Mouse (Mus musculus): Measurements from ENCODE around the gene Rbms3. TPM values are rescaled to one million over a fixed set of nuclear protein-coding genes. Genes with fewer than 3 reads are reported as not detected.
A peak's percentile ranks its signal among the peaks of the same experiment; 100 is the strongest.

Rbms3 gene
- polyA plus RNA-seq, 1 experiment from 2014 or later, result 86.1 TPM

DNA sequence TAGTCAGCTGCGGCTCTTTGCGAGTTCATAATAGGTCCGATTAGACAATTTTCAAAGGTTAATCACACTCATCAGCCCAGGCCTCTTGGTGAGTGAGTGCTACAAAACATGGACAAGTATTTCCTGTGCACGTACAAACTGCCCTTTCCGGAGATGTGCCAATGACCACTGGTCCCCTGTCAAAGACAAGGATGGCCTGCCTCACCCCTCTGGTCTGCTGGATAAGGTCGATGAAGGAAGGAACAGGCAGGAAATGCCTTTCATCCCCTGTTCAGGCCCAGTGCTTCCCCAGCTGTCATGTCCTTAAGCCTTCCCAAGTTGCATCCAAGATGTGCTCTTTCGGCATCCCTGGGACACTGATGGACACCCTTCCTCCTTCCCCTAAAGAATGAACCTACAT, 1016.4 kb downstream of the Rbms3 start:
- no peak for DNase-seq (ENCODE audit: low spot score)
- Histone ChIP-seq H3K4me1 (ENCODE audit: control insufficient read depth, insufficient read depth, low read length) (peaks cover 5% of the 10 kb centered on the region; the same call in 1 of the 2 replicates), H3K27me3 (replicated peaks; ENCODE audit: control insufficient read depth, insufficient read depth, low read length) (no peaks in the 10 kb centered on the region), H3K4me2 (ENCODE audit: low read depth, low read length) (no peak overlapping the region), H3K36me3 (ENCODE audit: control insufficient read depth, insufficient read depth, low read length) (no peaks in the 10 kb centered on the region), H3K27ac (replicated peaks; ENCODE audit: low read depth, low read length) (no peak overlapping the region), H3K9ac (ENCODE audit: low read depth, low read length) (no peak overlapping the region), H3K9me3 (ENCODE audit: control insufficient read depth, low read length) (no peaks in the 10 kb centered on the region), H3K4me3 (ENCODE audit: low read depth, low read length) (no peak overlapping the region)
- 65% methylated on average over 7 of the region's 7 CpGs for WGBS
- ATAC-seq (ENCODE audit: low read depth), result no peak

DNA sequence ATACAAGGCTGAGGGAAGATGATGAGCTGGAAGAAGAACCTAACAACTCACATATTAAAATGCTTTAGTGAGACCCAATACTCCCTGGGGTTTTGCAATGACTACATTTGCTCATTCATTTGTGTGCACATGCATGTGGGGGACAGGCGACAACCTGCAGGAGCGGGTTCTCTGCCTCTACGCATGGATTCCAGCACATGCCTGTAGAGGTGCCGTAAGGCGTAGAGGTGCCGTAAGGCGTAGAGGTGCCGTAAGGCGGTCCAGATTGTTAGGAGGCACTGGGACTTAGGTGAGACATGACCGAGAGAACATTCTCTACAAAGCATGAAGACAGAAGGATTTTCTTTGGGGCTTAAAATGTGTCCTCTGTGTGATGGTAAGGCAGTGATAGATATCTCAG, 1033.7 kb downstream of the Rbms3 start:
- WGBS, result 98% methylated on average over 10 of the region's 10 CpGs
- H3K9ac ChIP-seq (ENCODE audit: low read depth, low read length), result no peak overlapping the region
- peaks cover 8% of the 10 kb centered on the region; the same call in 1 of the 2 replicates for H3K4me1 ChIP-seq (ENCODE audit: control insufficient read depth, insufficient read depth, low read length)
- H3K36me3 ChIP-seq (ENCODE audit: control insufficient read depth, insufficient read depth, low read length), result 0 out of 2 replicates have a peak, but pooled peaks cover 7% of the 10 kb centered on the region
- H3K4me2 ChIP-seq (ENCODE audit: low read depth, low read length), result no peak overlapping the region
- H3K27ac ChIP-seq (replicated peaks; ENCODE audit: low read depth, low read length), result no peak overlapping the region
- no peak overlapping the region for H3K4me3 ChIP-seq (ENCODE audit: low read depth, low read length)
- no peak for DNase-seq (ENCODE audit: low spot score)
- H3K27me3 ChIP-seq (replicated peaks; ENCODE audit: control insufficient read depth, insufficient read depth, low read length), result no peaks in the 10 kb centered on the region
- no peak for ATAC-seq (ENCODE audit: low read depth)
- H3K9me3 ChIP-seq (ENCODE audit: control insufficient read depth, low read length), result 0 out of 2 replicates have a peak, but pooled peaks cover 4% of the 10 kb centered on the region

DNA sequence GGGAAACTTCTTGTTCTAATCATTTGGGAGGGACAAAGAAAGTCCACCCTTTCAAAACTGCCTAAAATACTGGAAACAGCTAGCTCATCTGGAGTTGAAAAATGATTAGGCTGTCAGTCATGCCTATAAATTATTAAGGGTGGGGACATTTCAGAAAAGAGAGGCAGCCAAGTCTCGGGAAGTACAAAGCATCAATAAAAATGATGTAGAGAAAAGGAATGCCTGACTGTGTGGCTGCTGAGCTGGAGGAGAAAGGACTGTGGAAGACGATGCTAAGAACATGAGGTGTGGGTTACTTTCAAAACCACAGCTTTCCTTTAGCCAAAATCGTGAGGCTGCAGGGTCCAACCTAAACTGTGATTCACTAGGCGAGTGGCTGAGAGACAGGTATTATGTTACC, 1037.2 kb downstream of the Rbms3 start:
- WGBS, result 56% methylated on average over 4 of the region's 4 CpGs
- DNase-seq (ENCODE audit: low spot score) (peak; percentile 35), ATAC-seq (ENCODE audit: low read depth) (no peak)
- Histone ChIP-seq H3K4me1 (ENCODE audit: control insufficient read depth, insufficient read depth, low read length) (peaks cover 8% of the 10 kb centered on the region; the same call in 1 of the 2 replicates), H3K27ac (replicated peaks; ENCODE audit: low read depth, low read length) (no peak overlapping the region), H3K9me3 (ENCODE audit: control insufficient read depth, low read length) (peaks cover 8% of the 10 kb centered on the region; the same call in 1 of the 2 replicates), H3K9ac (ENCODE audit: low read depth, low read length) (no peak overlapping the region), H3K4me2 (ENCODE audit: low read depth, low read length) (no peak overlapping the region), H3K36me3 (ENCODE audit: control insufficient read depth, insufficient read depth, low read length) (0 out of 2 replicates have a peak, but pooled peaks cover 7% of the 10 kb centered on the region), H3K27me3 (replicated peaks; ENCODE audit: control insufficient read depth, insufficient read depth, low read length) (no peaks in the 10 kb centered on the region), H3K4me3 (ENCODE audit: low read depth, low read length) (no peak overlapping the region)

- Histone ChIP-seq H3K4me2 (ENCODE audit: low read depth, low read length) (no peak overlapping the region), H3K9me3 (ENCODE audit: control insufficient read depth, low read length) (peaks cover 8% of the 10 kb centered on the region; the same call in 1 of the 2 replicates), H3K4me3 (ENCODE audit: low read depth, low read length) (no peak overlapping the region), H3K9ac (ENCODE audit: low read depth, low read length) (no peak overlapping the region), H3K27ac (replicated peaks; ENCODE audit: low read depth, low read length) (no peak overlapping the region), H3K27me3 (replicated peaks; ENCODE audit: control insufficient read depth, insufficient read depth, low read length) (no peaks in the 10 kb centered on the region), H3K36me3 (ENCODE audit: control insufficient read depth, insufficient read depth, low read length) (no peaks in the 10 kb centered on the region), H3K4me1 (ENCODE audit: control insufficient read depth, insufficient read depth, low read length) (peaks cover 8% of the 10 kb centered on the region; the same call in 1 of the 2 replicates)
- 84% methylated on average over 9 of the region's 9 CpGs for WGBS
- DNase-seq (ENCODE audit: low spot score) (peak; percentile 35), ATAC-seq (ENCODE audit: low read depth) (0 out of 2 replicates have a peak, but pooled peaks have one; percentile 18)
Observed at GRCm38 (mm10) chr9:116591071-116591470, 1038.6 kb downstream of the Rbms3 start.

- ATAC-seq (ENCODE audit: low read depth), result no peak
Observed at GRCm38 (mm10) chr9:116569680-116570079, 1060.0 kb downstream of the Rbms3 start.

GRCm38 (mm10) chr9:116566711-116567110, 1063.0 kb downstream of the Rbms3 start:
- whole genome bisulfite sequencing, result 87% methylated on average over 7 of the region's 7 CpGs
- no peak overlapping the region for H3K4me3 ChIP-seq (ENCODE audit: low read depth, low read length)
- H3K4me2 ChIP-seq (ENCODE audit: low read depth, low read length), result no peak overlapping the region
- H3K9ac ChIP-seq (ENCODE audit: low read depth, low read length), result no peak overlapping the region
- H3K27me3 ChIP-seq (replicated peaks; ENCODE audit: control insufficient read depth, insufficient read depth, low read length), result no peaks in the 10 kb centered on the region
- H3K36me3 ChIP-seq (ENCODE audit: control insufficient read depth, insufficient read depth, low read length), result no peaks in the 10 kb centered on the region
- H3K4me1 ChIP-seq (ENCODE audit: control insufficient read depth, insufficient read depth, low read length), result no peaks in the 10 kb centered on the region
- H3K27ac ChIP-seq (replicated peaks; ENCODE audit: low read depth, low read length), result no peak overlapping the region
- H3K9me3 ChIP-seq (ENCODE audit: control insufficient read depth, low read length), result no peaks in the 10 kb centered on the region
- DNase-seq (ENCODE audit: low spot score) (no peak), ATAC-seq (ENCODE audit: low read depth) (no peak)

More at GRCm38 (mm10) chr9:116569680-116570079, 1060.0 kb downstream of the Rbms3 start:
- 73% methylated on average over 2 of the region's 2 CpGs for WGBS
- Histone ChIP-seq H3K4me2 (ENCODE audit: low read depth, low read length) (no peak overlapping the region), H3K9me3 (ENCODE audit: control insufficient read depth, low read length) (no peaks in the 10 kb centered on the region), H3K4me1 (ENCODE audit: control insufficient read depth, insufficient read depth, low read length) (no peaks in the 10 kb centered on the region), H3K9ac (ENCODE audit: low read depth, low read length) (no peak overlapping the region), H3K27ac (replicated peaks; ENCODE audit: low read depth, low read length) (no peak overlapping the region), H3K4me3 (ENCODE audit: low read depth, low read length) (no peak overlapping the region), H3K36me3 (ENCODE audit: control insufficient read depth, insufficient read depth, low read length) (no peaks in the 10 kb centered on the region), H3K27me3 (replicated peaks; ENCODE audit: control insufficient read depth, insufficient read depth, low read length) (no peaks in the 10 kb centered on the region)
- no peak for DNase-seq (ENCODE audit: low spot score)

DNA sequence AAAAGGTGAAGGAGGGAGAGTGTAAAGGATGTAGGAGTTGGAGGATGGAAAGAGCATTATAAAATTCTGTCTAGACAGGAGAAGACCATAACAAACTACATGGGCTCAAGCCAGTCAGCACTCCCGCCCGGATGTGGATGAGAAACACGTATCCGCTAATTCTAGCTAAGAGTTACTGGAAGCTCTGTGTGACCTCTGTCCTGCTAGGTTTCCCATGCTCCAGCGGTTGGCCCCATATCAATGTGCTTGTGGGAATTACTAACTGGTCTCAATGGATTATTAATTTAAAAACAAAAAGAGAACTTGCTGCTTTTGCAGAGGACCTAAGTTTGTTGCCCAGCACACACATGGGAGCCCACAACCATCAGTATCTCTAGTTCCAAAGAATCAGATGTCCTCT, 1071.9 kb downstream of the Rbms3 start:
- no peak for DNase-seq (ENCODE audit: low spot score)
- H3K4me1 ChIP-seq (ENCODE audit: control insufficient read depth, insufficient read depth, low read length), result peaks cover 11% of the 10 kb centered on the region
- no peak overlapping the region for H3K4me2 ChIP-seq (ENCODE audit: low read depth, low read length)
- 85% methylated on average over 5 of the region's 5 CpGs for WGBS
- no peak for ATAC-seq (ENCODE audit: low read depth)
- no peak overlapping the region for H3K9ac ChIP-seq (ENCODE audit: low read depth, low read length)
- H3K36me3 ChIP-seq (ENCODE audit: control insufficient read depth, insufficient read depth, low read length), result no peaks in the 10 kb centered on the region
- H3K27me3 ChIP-seq (replicated peaks; ENCODE audit: control insufficient read depth, insufficient read depth, low read length), result no peaks in the 10 kb centered on the region
- H3K4me3 ChIP-seq (ENCODE audit: low read depth, low read length), result no peak overlapping the region
- no peak overlapping the region for H3K27ac ChIP-seq (replicated peaks; ENCODE audit: low read depth, low read length)
- 0 out of 2 replicates have a peak, but pooled peaks cover 5% of the 10 kb centered on the region for H3K9me3 ChIP-seq (ENCODE audit: control insufficient read depth, low read length)

DNA sequence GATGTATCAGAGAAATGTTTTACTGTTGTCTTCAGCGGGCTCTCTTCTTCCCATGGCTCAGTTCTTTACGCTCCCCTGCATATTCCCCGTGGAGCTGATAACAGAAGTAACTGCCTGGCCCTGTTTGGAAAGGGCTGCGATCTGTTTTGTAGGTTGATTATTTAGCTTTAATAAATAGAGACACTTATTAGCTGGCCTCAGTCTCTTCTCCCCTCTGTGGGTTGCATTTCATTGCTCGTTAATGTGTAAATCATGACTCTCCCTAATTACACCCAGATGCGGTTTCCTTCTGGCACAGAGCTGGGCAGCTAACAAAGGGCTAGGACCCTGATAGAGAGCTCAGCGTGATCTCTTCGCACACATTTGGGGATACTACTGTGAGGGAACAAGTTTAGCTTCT, 1073.1 kb downstream of the Rbms3 start:
- H3K4me2 ChIP-seq (ENCODE audit: low read depth, low read length), result peak overlapping the region; percentile 18; the same call in 1 of the 2 replicates

DNA sequence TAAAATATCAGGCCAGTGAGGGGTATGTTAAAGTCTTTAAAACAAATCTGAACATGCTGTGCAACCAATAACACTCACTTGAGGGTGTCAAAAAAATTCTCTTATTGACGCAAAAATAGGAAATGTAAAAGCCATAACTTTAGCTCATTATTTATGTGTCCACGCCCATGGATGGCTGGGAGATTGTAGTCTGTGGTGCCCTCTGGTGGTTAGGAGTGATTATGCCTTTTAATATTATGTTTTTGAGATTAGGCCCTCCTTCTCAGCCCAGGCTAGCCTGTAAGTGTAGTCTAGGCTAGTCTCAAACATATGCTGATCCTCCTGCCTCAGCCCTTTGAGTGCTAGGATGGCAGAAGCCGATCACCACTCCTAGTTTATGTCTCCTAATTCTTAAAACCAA, 1076.5 kb downstream of the Rbms3 start:
- WGBS, result 80% methylated on average over 3 of the region's 3 CpGs
- Histone ChIP-seq H3K27ac (replicated peaks; ENCODE audit: low read depth, low read length) (no peak overlapping the region), H3K4me1 (ENCODE audit: control insufficient read depth, insufficient read depth, low read length) (peaks cover 11% of the 10 kb centered on the region), H3K27me3 (replicated peaks; ENCODE audit: control insufficient read depth, insufficient read depth, low read length) (no peaks in the 10 kb centered on the region), H3K36me3 (ENCODE audit: control insufficient read depth, insufficient read depth, low read length) (no peaks in the 10 kb centered on the region), H3K4me3 (ENCODE audit: low read depth, low read length) (no peak overlapping the region), H3K9ac (ENCODE audit: low read depth, low read length) (no peak overlapping the region), H3K9me3 (ENCODE audit: control insufficient read depth, low read length) (0 out of 2 replicates have a peak, but pooled peaks cover 5% of the 10 kb centered on the region), H3K4me2 (ENCODE audit: low read depth, low read length) (no peak overlapping the region)
- DNase-seq (ENCODE audit: low spot score) (no peak), ATAC-seq (ENCODE audit: low read depth) (no peak)

More for the DNA sequence above, 1073.1 kb downstream of the Rbms3 start:
- H3K27ac ChIP-seq (replicated peaks; ENCODE audit: low read depth, low read length), result peak overlapping the region; percentile 40
- no peaks in the 10 kb centered on the region for H3K27me3 ChIP-seq (replicated peaks; ENCODE audit: control insufficient read depth, insufficient read depth, low read length)
- 20% methylated on average over 8 of the region's 8 CpGs for WGBS
- H3K9me3 ChIP-seq (ENCODE audit: control insufficient read depth, low read length), result 0 out of 2 replicates have a peak, but pooled peaks cover 5% of the 10 kb centered on the region
- no peaks in the 10 kb centered on the region for H3K36me3 ChIP-seq (ENCODE audit: control insufficient read depth, insufficient read depth, low read length)
- H3K9ac ChIP-seq (ENCODE audit: low read depth, low read length), result peak overlapping the region; percentile 2; the same call in 1 of the 2 replicates
- H3K4me1 ChIP-seq (ENCODE audit: control insufficient read depth, insufficient read depth, low read length), result peaks cover 11% of the 10 kb centered on the region
- H3K4me3 ChIP-seq (ENCODE audit: low read depth, low read length), result no peak overlapping the region
- DNase-seq (ENCODE audit: low spot score) (peak; percentile 67), ATAC-seq (ENCODE audit: low read depth) (peak; percentile 33; the same call in 1 of the 2 replicates)
